Mouse (Mus musculus) testis, postnatal 10 days (tissue): ENCODE results near the gene Il27.
A peak's percentile ranks its signal among the peaks of the same experiment; 100 is the strongest.

Source experiments
- DNase-seq: peaks from one replicate; pipeline ENCODE4 v3.0.0; 2021; ENCODE audit warnings: low spot score

Il27 gene

GRCm38 (mm10) chr7:126606611-126607010 lies 11.9 kb upstream of the Il27 start:
- no peak for DNase-seq

- no peak for DNase-seq
Measured at GRCm38 (mm10) chr7:126602650-126603049, 7.9 kb upstream of the Il27 start.

- no peak for DNase-seq
Measured at GRCm38 (mm10) chr7:126601896-126602295, 7.2 kb upstream of the Il27 start.

- DNase-seq: no peak
Measured at GRCm38 (mm10) chr7:126598919-126599318, 4.2 kb upstream of the Il27 start.

- DNase-seq: no peak
Measured at GRCm38 (mm10) chr7:126596414-126596813, 1.7 kb upstream of the Il27 start.

- DNase-seq: no peak
Measured at GRCm38 (mm10) chr7:126595890-126596289, 1.1 kb upstream of the Il27 start.

GRCm38 (mm10) chr7:126587779-126588178 lies 7.0 kb downstream of the Il27 start:
- DNase-seq: peak; percentile 91

GRCm38 (mm10) chr7:126586839-126587238 lies 7.9 kb downstream of the Il27 start:
- peak; percentile 71 for DNase-seq

GRCm38 (mm10) chr7:126585717-126586116 lies 9.0 kb downstream of the Il27 start, which contains the start of gene Cln3:
Cln3 (minus strand) TSS chr7:126585817.
- DNase-seq: no peak

- DNase-seq: no peak
Measured at GRCm38 (mm10) chr7:126584506-126584977, 10.2 kb downstream of the Il27 start, which contains the start of gene Apobr. Apobr (plus strand) TSS chr7:126584942.

GRCm38 (mm10) chr7:126583761-126584160 lies 11.0 kb downstream of the Il27 start:
- no peak for DNase-seq

- peak; percentile 91 for DNase-seq
Measured at GRCm38 (mm10) chr7:126583251-126583709, 11.5 kb downstream of the Il27 start.

- DNase-seq: peak; percentile 73
Measured at GRCm38 (mm10) chr7:126582759-126583158, 12.0 kb downstream of the Il27 start.

- DNase-seq: peak; percentile 72
Measured at GRCm38 (mm10) chr7:126581661-126582060, 13.1 kb downstream of the Il27 start.

- DNase-seq: peak; percentile 72
Measured at GRCm38 (mm10) chr7:126579172-126579571, 15.6 kb downstream of the Il27 start.

GRCm38 (mm10) chr7:126576946-126577345 lies 17.8 kb downstream of the Il27 start:
- DNase-seq: peak; percentile 72

GRCm38 (mm10) chr7:126566094-126566765 lies 28.5 kb downstream of the Il27 start, which contains the start of gene Eif3c:
Eif3c (minus strand) TSS chr7:126566411.
- DNase-seq: peak; percentile 79

GRCm38 (mm10) chr7:126565693-126566092 lies 29.0 kb downstream of the Il27 start:
- DNase-seq: no peak

- no peak for DNase-seq
Measured at GRCm38 (mm10) chr7:126556635-126557034, 38.1 kb downstream of the Il27 start.

GRCm38 (mm10) chr7:126554796-126555195 lies 39.9 kb downstream of the Il27 start:
- no peak for DNase-seq

- no peak for DNase-seq
Measured at GRCm38 (mm10) chr7:126545631-126546030, 49.1 kb downstream of the Il27 start.

- DNase-seq: no peak
Measured at GRCm38 (mm10) chr7:126541661-126542060, 53.1 kb downstream of the Il27 start.
